ENCODE assay signal across 18 mouse cellular contexts in genomic region chr1:162428904-162429303, GRCm38 (mm10). TPM values are rescaled to one million over a fixed set of nuclear protein-coding genes. Genes with fewer than 3 reads are reported as not detected.
"Had no signal": no experiment of that assay in that cellular context is flagged by ENCODE, and none has a peak within 500 bp of the region (broad histone marks: within the 10 kb centered on the region; RNA-seq: fewer than 3 reads in every experiment).

No protein-coding gene starts in this region.

- H3K36me3 ChIP-seq: liver, embryonic 13.5 days; liver, embryonic 15.5 days; midbrain, embryonic 13.5 days; midbrain, embryonic 15.5 days; neural tube, embryonic 12.5 days had no signal

- H3K4me1 ChIP-seq: liver, embryonic 13.5 days; liver, embryonic 15.5 days; megakaryocyte, embryonic 14.5 days; neural tube, embryonic 12.5 days had no signal

- ATAC-seq: liver, postnatal 0 days; midbrain, embryonic 13.5 days; midbrain, embryonic 15.5 days had no signal

- H3K9ac ChIP-seq: liver, embryonic 13.5 days; liver, embryonic 15.5 days; liver, postnatal 0 days; midbrain, embryonic 13.5 days; midbrain, embryonic 15.5 days; neural tube, embryonic 12.5 days had no signal

- H3K4me2 ChIP-seq: liver, embryonic 11.5 days; liver, embryonic 13.5 days; liver, embryonic 15.5 days; midbrain, embryonic 11.5 days; midbrain, embryonic 13.5 days; midbrain, embryonic 15.5 days; neural tube, embryonic 12.5 days had no signal

- H3K9me3 ChIP-seq: liver, embryonic 13.5 days; liver, embryonic 15.5 days; megakaryocyte, embryonic 14.5 days; midbrain, embryonic 13.5 days; midbrain, embryonic 15.5 days had no signal

- H3K4me3 ChIP-seq: liver, embryonic 13.5 days; liver, embryonic 15.5 days; megakaryocyte, embryonic 14.5 days; midbrain, embryonic 13.5 days; midbrain, embryonic 15.5 days; neural tube, embryonic 12.5 days had no signal

- DNase-seq: liver, embryonic 13.5 days; liver, postnatal 0 days; retina, postnatal 1 day; right cerebral cortex, adult 18-20 months; right cerebral cortex, postnatal 25 days; right cerebral cortex, postnatal 4 days; spleen, adult 18-20 months; thymus, adult 18-20 months; thymus, postnatal 14 days; thymus, postnatal 36 days had no signal

- H3K27ac ChIP-seq: liver, embryonic 13.5 days; liver, embryonic 15.5 days; macrophage; midbrain, embryonic 13.5 days; midbrain, embryonic 15.5 days; neural tube, embryonic 12.5 days had no signal

- H3K27me3 ChIP-seq: liver, embryonic 13.5 days; liver, embryonic 15.5 days; megakaryocyte, embryonic 14.5 days; midbrain, embryonic 13.5 days; midbrain, embryonic 15.5 days; neural tube, embryonic 12.5 days had no signal

RNA-seq across cellular contexts. Expression of gene Dnm3, which starts 48.9 kb away (rescaled TPM):
- polyA plus RNA-seq: macrophage had no signal
